Mouse (Mus musculus) embryo, embryonic 10 days (tissue): ENCODE measurements around the gene Kcnj2.

Source experiments
- DNase-seq: peaks from one replicate; pipeline ENCODE4 v3.0.0-alpha.2; 2015; ENCODE audit warnings: low spot score

Kcnj2 gene

DNA sequence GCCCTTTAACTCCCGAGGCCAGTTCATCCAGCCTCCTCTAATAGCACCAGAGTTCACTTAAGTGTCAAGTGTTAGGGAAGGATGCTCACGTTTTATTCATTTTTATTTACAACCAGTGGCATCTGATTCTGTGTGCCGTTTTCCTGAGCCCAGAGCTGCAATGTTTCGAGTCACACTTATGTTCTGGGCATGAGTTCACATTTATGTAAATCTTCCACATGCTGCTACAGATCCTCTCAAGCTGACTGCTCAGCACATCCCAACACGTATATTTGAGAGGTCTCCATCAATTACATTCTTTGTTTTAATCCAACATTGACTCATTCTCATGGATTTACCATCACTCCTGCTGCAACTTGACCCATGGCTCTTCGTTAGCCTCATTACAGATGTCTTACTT is 25.2 kb downstream of the Kcnj2 start:
- DNase-seq, result no peak

DNA sequence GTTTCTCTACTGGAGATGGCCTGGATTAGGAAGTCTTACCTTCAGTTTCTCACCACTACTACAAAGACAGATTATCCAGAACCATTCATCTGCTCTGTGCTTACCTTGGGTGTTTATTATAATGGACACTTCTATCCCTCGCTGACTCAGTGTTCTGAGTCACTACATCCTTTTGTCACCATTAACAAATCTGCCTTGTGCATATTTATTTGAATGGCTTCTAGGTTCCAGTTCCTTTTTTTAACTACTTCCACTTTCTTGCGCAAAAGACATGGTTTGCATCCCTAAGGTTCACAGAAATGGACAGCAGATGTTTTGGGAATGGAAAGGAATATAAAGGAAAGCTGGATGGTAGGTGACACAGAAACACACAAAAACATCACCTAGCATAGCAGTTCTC is 27.0 kb downstream of the Kcnj2 start:
- no peak for DNase-seq

DNA sequence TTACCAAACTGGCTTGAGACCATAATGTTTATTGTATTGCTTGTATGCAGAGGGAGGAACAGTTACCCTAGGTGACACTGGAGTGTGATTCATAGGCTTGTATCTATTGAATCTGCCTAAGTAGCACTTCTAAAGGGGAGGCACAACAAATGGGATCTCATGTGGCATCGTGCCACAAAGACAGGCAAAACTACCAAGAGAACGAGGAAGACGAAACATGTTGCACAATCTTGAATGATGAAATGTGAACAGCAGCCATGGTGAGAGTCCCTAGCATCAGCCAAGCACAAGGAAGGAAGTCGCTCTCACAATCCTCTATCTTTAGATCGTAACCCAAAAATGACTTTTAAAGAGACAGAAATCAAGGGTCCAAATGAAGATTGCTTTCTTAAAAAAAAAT is 30.6 kb downstream of the Kcnj2 start:
- no peak for DNase-seq

DNA sequence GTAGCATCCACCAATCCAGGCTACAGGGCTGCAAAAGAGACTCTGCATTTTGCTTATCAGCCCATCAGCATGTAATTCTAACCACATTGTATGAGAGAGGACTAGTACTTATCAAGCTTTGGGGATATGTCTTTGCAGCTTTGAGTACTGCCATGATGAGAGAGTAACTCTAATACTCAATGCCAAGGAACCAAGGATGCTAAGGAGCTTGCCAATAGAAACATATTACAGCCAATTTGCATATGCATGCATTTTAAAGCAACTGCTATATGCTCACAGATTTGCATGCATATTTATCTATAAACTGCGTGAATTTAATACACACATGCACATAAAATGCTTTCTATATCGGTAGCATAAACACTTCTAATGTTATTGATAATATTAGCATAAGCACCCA is 34.2 kb downstream of the Kcnj2 start:
- DNase-seq, result no peak

DNA sequence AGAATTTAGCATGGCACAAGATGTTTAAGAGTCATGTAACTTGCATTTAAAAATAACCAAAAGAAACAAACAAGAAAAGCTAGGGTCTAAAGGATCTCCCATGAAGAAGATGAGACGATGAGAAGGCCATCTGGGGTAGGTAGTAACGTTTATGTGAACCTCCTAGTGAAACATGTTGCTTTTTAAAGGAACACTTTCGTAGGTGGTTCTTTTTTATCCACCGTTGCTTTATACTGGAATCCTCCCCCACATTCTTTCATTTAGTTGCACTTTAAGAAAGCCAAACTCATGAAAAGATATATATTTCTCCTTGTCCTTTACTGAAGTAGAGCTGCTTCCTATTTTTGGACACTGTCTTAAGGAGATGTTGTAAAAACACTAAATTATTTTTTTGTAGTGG is 34.7 kb downstream of the Kcnj2 start:
- no peak for DNase-seq

DNA sequence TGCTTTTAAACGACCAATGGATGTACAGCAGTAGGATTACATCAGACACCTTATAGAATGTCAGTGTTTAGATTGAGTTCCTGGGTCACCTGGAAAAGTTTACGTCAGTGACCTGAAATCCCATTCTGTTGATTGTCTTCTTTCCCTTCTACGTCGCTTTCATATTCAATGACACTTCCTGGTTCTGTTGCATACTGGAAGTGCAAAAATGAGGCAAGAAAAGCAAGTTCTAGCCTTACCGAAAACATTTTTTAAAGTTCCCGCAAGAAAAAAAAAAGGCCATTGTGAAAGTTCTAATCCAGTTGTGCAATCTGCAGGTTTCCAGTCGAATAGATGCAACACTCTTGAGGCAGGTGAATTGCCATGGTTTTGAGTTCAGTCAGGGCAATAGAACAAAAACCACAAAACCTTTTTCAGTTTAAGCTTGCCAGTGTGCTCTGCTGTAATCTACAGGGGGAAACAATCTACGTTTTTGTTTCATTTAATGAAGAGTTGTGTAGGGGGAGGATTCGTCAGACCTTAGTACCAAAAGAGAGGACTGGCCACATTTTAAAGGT is 35.7 kb downstream of the Kcnj2 start:
- no peak for DNase-seq

DNA sequence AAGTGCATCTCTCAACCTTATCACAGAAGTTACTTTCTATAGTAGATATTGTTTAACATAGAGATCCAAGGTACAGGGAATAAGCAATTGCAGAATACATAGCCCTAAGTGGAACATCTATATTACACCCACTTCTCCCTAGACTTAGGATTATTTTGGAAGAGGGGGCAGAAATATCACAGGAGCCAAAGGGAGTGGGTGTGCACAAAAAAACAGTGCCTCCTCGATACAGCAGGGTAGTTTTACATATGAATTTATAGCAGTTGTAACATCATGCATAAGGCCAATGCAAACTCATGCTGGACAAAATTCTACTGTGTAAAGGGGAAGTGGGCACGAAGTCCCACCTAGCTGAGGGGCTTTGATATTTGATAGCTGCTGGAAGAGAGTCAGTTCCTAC is 38.5 kb downstream of the Kcnj2 start:
- DNase-seq, result no peak

DNA sequence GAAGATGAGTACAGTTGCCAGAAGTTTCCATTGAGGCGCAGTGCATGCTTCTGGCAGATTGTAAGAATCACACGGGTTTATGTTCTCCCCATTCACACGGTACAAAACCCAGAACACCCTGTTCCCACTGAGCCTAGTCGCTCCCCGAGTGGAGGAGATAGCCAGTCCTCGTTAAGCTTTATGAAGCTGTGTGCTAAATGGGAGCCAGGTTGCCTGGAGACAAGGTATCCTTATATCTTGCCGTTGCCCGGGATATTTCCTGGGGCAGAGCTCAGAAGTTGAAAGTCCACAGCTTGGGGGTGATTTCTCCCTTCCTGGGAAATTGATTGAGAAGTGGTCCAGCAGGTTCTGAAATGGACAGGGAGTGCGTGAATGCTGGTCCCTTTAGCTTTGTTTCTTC is 42.2 kb downstream of the Kcnj2 start:
- no peak for DNase-seq

DNA sequence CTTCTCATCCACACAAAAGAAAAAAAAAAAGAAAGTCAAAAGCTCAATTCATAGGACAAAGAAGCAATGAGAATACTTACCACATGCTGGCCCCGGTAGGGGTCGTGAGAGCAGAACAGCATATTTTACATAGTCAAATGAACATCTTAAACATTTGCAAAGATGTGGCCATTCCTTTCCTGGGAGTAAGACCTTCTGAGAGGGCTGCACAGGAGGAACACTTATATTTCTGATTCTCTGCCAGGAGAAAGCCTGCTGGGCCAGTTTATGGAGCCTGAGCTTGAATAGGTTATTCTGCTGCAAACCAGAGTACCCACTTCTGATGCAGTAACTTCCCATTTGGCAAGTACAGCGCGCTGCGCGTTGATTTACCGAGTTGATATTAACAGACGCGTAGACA is 55.5 kb downstream of the Kcnj2 start:
- DNase-seq, result no peak

DNA sequence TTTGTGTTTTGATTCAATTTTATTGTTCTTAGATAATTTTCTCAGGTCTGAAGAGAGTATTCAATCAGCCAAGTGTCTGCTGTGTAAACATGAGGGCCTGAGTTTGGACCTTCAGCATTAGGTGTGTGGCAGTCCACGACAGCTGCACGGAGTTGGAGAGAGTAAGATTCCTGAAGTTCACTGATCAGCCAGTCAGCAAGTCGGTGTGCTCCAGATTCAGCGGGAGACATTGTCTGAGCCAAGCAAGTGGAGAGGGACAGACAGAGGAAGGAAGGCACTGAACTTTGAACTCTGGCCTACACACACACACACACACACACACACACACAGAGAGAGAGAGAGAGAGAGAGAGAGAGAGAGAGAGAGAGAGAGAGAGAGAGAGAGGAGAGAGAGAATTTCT is 57.4 kb downstream of the Kcnj2 start:
- peak; percentile 31 for DNase-seq

DNA sequence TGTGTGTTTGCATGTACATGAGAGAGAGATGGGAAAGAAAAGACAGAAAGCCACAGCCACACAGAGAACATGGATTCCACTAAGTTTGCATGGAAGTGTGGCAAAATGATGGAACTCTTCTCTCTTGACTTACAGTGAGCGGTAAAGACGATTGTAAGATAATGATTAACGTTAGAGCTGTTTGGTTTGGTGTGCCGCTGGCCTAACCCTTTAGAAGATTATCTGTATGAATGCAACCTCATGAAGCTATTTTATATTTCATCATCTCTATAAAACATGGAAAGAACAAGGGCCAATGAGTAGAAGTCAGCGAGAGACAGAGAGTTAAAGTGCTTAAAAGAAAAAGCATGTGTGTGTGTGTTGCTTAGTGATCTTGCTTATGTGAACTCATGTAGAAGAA is 60.0 kb downstream of the Kcnj2 start:
- no peak for DNase-seq
